Mouse (Mus musculus): Measurements from ENCODE around the gene Kif1a.

Gene Kif1a

GRCm38 (mm10) chr1:93101571-93102061, at the start of gene Kif1a:
Gene Kif1a, minus strand, starts transcription at chr1:93101951.
- DNase-seq: no peak

DNA sequence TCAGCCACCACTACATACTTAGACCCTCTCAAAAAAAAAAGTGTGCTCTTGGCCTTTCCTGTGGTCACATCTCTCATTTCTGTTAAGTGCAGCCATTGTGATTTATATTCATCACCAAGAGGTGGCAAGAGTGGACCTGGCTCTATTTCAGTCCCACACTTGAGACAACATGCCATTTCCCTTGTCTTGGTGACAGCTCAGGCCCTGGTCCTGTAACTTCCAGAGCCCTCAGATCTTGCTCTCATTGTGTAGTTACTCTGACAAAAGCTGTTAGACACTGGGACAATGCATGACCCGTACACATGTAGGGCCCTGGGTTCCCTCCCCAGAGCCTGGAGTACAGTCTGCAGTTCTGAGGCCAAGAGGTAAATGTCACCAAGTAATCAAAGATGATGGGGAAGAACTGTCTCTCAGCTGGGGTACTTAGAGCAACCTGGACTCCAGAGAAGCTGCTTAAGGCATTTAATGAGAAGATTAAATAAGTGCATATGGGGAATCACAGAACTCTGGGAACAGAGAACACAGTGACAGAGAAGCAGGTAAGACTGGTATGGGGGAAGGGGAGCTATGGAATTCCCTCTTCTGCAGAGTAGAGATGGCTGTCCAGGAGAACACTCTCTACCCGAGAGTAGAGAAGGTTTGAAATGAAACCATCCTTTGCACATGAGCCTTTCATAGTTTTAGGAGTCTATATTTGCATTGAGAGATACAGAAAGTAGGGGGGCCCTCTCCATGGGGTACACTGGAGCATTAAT, 49.3 kb upstream of the Kif1a start:
- DNase-seq: no peak

- no peak for DNase-seq
Observed at GRCm38 (mm10) chr1:93144176-93144575, 42.4 kb upstream of the Kif1a start.

- no peak for DNase-seq
Observed at GRCm38 (mm10) chr1:93142871-93143270, 41.1 kb upstream of the Kif1a start.

GRCm38 (mm10) chr1:93139713-93140112, 38.0 kb upstream of the Kif1a start:
- no peak for DNase-seq

DNA sequence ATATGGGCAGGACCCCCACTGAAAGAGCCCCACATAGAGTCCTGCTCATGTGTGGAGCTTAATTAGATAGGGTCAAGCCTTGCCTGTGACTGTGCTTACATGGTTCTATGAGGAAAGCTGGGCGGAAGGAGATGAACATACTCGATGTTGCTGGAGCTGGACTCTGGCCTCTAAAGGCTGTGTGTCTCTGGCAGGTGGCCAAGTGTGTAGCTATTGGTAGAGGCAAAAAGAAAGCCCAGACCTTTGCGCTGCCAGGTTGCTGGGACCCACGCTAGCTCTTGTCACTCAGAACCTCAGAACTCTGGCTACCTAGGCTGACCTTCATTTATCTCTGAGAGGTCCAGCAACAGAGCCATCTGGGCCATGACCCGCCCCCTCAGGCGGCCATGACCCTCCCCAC, 36.8 kb upstream of the Kif1a start:
- DNase-seq: no peak

- no peak for DNase-seq
Observed at GRCm38 (mm10) chr1:93135036-93135526, 33.3 kb upstream of the Kif1a start, which contains the start of gene Agxt. Gene Agxt, plus strand, starts transcription at chr1:93135240.

DNA sequence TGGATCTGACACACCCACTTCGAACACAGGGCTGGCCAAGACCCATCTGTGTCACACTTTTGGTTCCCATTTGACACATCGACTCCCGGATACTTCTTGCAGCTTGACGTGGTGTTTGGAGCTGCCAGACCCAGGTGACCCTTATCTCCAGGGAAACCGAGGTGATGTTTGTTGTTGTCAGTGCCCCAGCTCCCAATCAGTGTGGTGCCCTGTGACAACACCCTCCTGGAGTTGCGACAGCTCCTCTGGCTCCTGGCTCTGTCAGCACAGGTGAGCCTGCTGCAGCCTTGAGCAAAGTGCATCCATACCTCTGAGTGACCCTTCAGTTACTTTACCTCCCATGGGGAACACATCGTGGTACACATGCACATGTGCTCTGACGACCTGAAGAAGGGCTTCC, 30.9 kb upstream of the Kif1a start:
- DNase-seq: no peak

DNA sequence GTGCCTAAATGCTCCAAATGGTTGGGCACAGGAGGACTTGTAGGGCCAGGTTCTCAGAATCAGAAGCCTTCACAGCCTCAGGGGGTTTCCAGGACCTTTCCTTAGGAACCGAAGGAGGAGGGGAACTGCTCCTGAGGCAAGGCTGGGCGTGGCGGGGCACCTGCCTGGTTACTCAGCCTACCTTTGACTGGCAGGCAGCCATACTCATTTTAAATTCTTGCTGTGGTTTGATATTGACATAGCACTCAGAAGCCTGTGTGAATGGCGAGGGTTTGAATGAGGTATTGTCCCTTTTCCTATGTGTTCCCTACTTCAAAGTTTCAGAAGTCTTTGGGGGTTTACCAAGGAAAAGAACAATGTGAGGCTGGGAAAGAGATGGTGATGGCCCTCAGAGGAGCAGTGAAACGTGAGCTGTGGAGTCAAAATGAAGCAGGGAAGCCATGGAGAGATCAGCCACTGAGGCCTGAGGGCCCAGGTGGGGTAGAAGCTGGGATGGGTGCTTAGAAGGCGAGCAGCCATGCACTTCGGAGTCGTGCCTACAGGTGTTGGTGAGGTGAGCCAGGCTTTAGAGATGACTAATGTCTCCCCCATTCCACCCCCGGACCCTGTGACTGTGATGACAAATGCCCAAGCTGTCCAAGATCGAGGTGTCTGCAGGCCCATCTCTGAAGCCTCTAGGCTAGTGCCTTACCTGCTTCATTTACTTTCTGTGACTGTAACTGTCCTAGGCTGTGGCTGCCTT, 28.7 kb upstream of the Kif1a start:
- DNase-seq: no peak

DNA sequence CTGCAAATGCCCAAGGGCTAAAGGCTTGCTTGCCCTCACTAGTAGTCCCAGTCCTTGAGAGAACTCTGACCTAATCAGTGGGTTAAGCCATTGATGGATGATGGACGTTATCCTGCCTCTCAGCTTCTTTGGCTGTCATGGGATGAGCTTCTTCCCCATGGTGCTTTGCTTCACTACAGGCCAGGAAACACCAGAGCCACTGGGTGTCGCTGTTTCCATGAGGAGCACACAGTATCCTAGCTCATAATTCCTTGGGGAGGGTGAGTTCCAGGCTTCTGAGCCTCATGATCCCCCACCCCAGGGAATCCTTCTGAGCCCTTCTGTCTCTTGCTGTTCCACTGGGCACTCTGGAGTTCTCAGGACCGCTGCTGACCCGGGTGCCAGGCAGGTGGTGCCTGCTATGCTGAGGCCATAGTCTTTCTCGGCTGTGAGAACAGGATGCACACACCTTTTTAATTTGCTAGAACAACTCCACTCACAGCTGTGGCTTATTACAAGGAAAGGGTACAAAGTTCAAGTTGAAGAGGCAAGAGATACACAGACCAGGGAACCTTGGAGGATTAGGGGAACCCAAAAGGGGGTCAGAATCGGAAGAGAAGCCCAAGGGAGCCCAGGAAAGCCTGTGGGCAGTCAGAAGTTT, 27.1 kb upstream of the Kif1a start:
- DNase-seq: no peak

- no peak for DNase-seq
Observed at GRCm38 (mm10) chr1:93128209-93128608, 26.5 kb upstream of the Kif1a start.

DNA sequence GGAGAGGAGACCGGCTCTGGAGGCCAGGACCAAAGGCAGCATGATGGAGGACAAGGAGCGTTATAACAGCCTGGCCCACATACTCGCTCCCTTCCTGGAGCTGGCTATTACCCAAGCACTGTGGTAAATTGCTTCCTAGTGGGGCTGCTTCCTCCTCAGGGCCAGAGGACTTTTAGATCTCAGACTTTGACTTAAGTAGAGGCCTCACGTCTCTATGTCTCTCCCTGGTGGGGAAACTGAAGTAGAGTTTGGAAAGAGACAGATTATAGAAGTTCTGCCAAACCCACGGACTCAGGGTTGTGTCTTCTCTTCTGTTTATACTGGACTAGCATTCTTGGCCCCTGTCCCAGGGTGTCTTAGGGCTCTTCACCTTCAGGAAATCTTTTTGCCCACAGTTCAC, 23.5 kb upstream of the Kif1a start:
- DNase-seq: no peak

- no peak for DNase-seq
Observed at GRCm38 (mm10) chr1:93124066-93124465, 22.3 kb upstream of the Kif1a start.

DNA sequence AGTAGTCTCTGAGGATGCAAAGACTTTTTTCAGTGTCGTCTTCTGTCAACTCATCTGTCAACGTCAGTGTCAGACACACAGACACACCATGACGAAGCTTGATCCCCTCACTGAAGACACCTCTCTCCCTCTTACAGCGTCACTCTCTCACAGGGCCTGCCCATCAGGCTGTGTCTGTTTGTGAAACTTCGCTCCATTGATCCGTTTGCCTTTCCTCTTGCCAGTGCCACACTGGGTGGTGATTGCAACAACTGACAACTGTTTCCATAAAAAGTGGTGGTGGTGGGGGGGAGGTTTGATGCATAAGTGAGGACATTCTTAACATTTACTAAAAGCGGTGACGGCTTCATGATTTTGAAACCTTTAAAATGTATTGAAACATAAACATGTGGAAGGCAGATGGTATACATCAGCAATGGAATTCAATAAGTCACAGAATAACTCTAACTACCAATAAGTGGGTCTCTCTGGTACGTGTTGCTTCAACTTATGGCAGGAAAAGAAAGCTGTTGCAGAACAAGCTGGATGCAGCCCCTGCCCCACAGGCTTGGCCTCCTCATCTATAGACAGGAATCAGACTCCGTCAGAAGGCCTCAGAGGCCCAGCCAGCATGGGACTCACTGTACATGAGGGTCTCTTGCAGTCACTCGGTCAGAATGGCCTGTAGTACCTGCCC, 21.6 kb upstream of the Kif1a start:
- DNase-seq: no peak

GRCm38 (mm10) chr1:93118816-93119215, 17.1 kb upstream of the Kif1a start:
- no peak for DNase-seq

DNA sequence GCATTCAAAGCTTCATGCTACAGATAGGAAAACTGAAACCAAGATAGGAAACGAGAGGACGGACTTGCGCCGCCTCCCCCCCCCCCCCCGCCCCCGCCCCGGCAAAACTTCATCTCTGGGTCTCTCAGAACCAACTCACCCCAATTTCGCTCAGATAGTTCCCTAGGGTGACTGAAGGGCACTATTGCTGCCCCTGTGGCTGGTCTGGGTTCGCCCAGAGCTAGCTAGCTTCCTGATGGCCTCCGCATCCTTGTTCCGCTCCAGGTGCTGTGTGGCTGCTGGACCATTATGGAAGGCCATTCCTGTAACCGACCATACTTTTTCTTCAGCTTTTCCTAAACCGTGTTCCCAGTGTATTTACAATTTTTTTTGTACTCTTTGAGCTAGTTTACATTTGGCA, 13.7 kb upstream of the Kif1a start:
- DNase-seq: no peak

GRCm38 (mm10) chr1:93114713-93115463, 13.1 kb upstream of the Kif1a start:
- DNase-seq: peak; percentile 60

DNA sequence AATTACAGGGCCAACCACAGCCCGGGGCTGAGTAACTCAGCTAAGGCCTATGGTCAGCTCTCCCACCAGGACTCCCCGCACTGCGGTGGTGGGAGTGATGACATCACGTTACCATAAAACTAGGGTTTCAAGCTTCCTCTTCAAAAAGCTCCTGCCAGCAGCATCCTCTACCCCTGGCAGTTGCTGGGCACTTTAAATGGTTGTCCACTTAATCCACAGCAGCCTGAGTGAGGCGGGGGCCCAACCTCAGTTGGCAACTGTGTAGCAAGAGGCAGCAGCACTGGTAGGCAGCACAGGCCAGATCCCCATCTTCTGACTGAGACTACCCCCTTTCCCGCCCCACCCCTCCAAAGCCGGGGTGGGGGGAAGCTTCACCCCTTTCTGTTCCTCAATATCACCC, 949 bp upstream of the Kif1a start:
- DNase-seq: no peak

DNA sequence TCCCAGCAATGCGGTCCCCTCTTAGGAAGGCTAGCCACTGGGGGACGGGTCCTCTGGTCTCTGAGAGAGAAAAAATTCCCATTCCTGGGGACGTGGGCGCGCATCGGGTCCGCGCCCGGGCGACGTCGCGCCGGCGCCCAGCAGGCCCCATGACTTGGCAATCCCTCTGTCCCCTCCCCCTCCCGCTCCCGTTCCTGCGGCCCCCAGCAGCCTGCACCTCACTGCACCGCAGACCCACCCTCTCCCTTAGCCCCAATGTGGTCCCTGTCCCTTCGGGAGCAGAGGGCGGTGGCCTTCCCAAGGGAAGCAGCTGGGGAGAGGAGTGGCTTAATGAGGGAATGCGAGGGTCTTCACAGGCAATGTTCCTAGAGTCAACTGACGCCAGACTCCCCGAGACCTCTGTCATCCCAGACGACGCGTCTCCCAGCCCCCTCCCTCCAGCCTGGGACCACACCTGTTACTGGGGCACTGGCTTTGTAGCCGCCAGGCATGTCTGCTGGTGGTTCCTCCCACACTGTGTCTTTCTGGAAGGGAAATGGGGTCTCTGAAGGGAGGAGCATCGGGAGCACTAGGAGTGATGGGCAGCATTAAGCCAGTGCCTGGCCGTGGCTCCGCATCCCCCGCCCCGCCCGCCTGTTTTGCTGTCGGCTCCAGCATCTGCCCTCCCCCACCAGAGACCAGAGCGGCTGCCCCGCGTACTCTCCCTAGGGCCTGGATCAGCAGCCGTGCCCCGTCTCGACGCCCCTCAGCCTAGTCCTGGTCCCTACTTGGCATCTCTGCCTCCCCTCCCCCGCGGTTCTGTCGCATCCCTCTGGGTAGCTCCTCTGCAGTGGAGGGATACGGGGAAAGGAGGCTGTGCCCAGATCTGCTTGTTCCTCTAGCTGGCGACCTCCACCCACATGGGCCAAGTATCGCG, 917 bp downstream of the Kif1a start:
- DNase-seq: no peak

DNA sequence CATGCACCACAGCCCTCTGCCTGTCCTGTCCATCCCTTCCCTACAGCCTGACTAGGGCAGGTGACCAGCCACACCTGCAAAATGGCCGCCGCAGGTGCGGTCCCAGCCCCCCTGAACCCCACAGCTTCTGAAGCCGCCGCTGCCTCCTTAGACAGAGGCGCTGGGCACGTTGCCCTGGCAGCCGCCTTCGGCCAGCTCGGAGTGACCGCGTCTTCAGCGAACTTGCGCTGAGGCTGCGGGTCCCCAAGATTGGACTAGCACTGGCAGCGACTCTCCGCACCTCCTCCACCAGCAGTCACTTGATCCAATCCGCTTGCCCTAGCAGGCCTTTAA, 1.5 kb downstream of the Kif1a start:
- no peak for DNase-seq

DNA sequence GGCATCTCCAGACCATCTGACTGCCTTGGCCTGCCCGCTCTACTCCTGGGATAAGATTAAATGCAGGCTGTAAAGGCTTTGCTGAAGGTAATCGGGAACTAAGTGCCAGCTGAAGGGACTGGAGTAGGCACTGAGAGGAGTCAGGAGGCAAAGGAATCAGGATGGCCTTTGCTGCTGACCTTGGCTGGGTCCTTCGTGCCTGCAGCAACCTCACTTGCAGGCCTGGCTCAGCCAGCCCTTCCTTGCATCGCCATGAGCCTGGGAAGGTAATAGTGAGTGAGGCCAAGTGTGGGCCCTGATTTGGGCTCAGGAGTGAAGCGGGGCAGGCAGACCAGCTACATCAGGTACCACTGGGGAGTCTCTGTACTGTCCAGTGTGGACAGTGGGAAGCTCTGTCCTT, 2.8 kb downstream of the Kif1a start:
- DNase-seq: no peak

Measured in thymus, postnatal 25 days (tissue).